Mouse (Mus musculus): ENCODE results near the gene Ttc9. TPM values are rescaled to one million over a fixed set of nuclear protein-coding genes. Genes with fewer than 3 reads are reported as not detected.
A peak's percentile ranks its signal among the peaks of the same experiment; 100 is the strongest.

Ttc9 gene
- polyA plus RNA-seq, 1 experiment from 2014 or later, result 7.1 TPM

DNA sequence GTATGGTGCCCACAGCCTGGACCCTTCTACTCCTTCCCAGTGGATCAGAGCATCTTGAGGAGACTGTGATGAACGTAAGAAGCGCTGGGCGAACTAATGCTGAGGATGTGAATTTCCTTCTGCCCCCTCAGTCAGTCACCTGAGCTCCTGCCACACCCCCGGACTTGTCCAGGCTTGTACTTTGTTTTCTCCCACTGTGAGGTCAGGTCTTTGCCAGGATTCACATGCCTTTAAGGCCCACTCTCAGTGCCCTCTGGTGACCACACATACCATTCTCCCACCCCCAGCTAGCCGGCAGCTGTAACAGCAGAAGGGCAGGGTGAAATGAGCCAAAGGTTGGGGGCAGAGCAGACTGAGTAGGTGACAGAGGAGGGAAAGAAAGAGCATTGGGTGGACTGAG, 32.9 kb downstream of the Ttc9 start:
- peaks cover 60% of the 10 kb centered on the region for H3K36me3 ChIP-seq (ENCODE audit: poor library complexity, severe bottlenecking)
- H3K27me3 ChIP-seq, result no peaks in the 10 kb centered on the region
- 90% methylated on average over 5 of the region's 5 CpGs for WGBS
- H3K4me1 ChIP-seq, result no peaks in the 10 kb centered on the region
- ATAC-seq, result no peak
- H3K4me2 ChIP-seq, result no peak overlapping the region
- H3K4me3 ChIP-seq, result no peak overlapping the region
- H3K27ac ChIP-seq, result no peak overlapping the region
- no peaks in the 10 kb centered on the region for H3K9me3 ChIP-seq (replicated peaks)
- H3K9ac ChIP-seq, result no peak overlapping the region

DNA sequence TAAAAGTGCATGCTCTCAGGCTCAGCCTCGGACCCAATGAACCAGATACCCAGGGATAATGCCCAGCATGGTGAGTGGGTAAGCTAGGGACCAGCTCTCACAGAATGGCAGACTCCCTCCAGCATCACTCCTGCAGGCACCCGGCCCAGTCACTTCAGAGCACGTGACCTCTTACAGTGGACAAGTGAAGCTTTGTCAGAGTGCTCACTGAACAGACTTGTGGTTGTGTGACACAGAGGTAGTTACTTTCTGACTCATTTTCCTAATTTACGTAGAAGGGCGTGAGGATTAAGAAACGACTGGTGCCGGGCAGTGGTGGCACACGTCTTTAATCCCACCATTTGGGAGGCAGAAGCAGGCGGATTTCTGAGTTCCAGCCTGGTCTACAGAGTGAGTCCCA, 37.4 kb downstream of the Ttc9 start:
- WGBS, result 93% methylated on average over 9 of the region's 9 CpGs
- Histone ChIP-seq H3K4me1 (no peaks in the 10 kb centered on the region), H3K4me3 (no peak overlapping the region), H3K27ac (no peak overlapping the region), H3K27me3 (no peaks in the 10 kb centered on the region), H3K9me3 (replicated peaks) (no peaks in the 10 kb centered on the region), H3K9ac (no peak overlapping the region), H3K36me3 (ENCODE audit: poor library complexity, severe bottlenecking) (peaks cover 35% of the 10 kb centered on the region; the same call in 1 of the 2 replicates), H3K4me2 (no peak overlapping the region)
- no peak for ATAC-seq

GRCm38 (mm10) chr12:81675557-81675956, 44.5 kb downstream of the Ttc9 start:
- Histone ChIP-seq H3K4me3 (no peak overlapping the region), H3K36me3 (ENCODE audit: poor library complexity, severe bottlenecking) (no peaks in the 10 kb centered on the region), H3K4me1 (no peaks in the 10 kb centered on the region), H3K27me3 (no peaks in the 10 kb centered on the region), H3K9me3 (replicated peaks) (no peaks in the 10 kb centered on the region), H3K27ac (no peak overlapping the region), H3K4me2 (no peak overlapping the region), H3K9ac (no peak overlapping the region)
- 12% methylated on average over 2 of the region's 2 CpGs for WGBS
- ATAC-seq, result no peak

- 72% methylated on average over 7 of the region's 7 CpGs for WGBS
- no peak overlapping the region for H3K27ac ChIP-seq
Measured at GRCm38 (mm10) chr12:81679807-81680529, 48.9 kb downstream of the Ttc9 start.

GRCm38 (mm10) chr12:81683395-81683794, 52.3 kb downstream of the Ttc9 start:
- Histone ChIP-seq H3K36me3 (ENCODE audit: poor library complexity, severe bottlenecking) (no peaks in the 10 kb centered on the region), H3K9ac (no peak overlapping the region), H3K27me3 (no peaks in the 10 kb centered on the region), H3K9me3 (replicated peaks) (no peaks in the 10 kb centered on the region), H3K4me1 (peaks cover 28% of the 10 kb centered on the region), H3K4me3 (no peak overlapping the region), H3K27ac (no peak overlapping the region), H3K4me2 (no peak overlapping the region)
- ATAC-seq, result no peak
- 80% methylated on average over 11 of the region's 11 CpGs for WGBS

More at GRCm38 (mm10) chr12:81679807-81680529, 48.9 kb downstream of the Ttc9 start:
- Histone ChIP-seq H3K4me3 (no peak overlapping the region), H3K9ac (no peak overlapping the region), H3K36me3 (ENCODE audit: poor library complexity, severe bottlenecking) (no peaks in the 10 kb centered on the region), H3K9me3 (replicated peaks) (no peaks in the 10 kb centered on the region), H3K4me2 (no peak overlapping the region), H3K27me3 (no peaks in the 10 kb centered on the region), H3K4me1 (peaks cover 5% of the 10 kb centered on the region; the same call in 1 of the 2 replicates)
- ATAC-seq, result no peak

- Histone ChIP-seq H3K4me3 (no peak overlapping the region), H3K9me3 (replicated peaks) (no peaks in the 10 kb centered on the region), H3K27me3 (no peaks in the 10 kb centered on the region), H3K4me1 (peaks cover 28% of the 10 kb centered on the region), H3K4me2 (no peak overlapping the region), H3K36me3 (ENCODE audit: poor library complexity, severe bottlenecking) (no peaks in the 10 kb centered on the region), H3K9ac (no peak overlapping the region), H3K27ac (no peak overlapping the region)
- ATAC-seq, result no peak
- WGBS, result 81% methylated on average over 6 of the region's 6 CpGs
Measured at GRCm38 (mm10) chr12:81684096-81684495, 53.0 kb downstream of the Ttc9 start.

DNA sequence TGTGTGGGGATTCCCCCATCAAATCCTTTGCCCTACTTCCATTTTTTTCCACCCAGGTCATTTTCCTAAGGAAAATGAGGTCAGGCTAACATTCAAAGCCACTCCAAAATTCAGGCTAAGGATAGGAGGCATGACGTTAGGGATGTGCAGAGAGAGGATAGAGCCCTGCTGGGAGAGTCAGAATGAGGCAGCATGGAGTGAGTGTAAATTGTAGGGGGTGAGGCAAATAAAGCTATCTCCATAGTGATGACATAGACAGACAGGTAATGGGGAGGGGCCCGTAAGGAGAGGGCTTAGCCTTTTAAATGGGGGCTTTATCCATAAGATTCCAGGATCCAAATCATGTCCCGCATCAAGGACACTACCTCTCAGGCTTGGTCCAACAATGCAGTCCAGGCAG, 54.9 kb downstream of the Ttc9 start:
- H3K9me3 ChIP-seq (replicated peaks), result no peaks in the 10 kb centered on the region
- peak; percentile 40 for ATAC-seq
- H3K27me3 ChIP-seq, result no peaks in the 10 kb centered on the region
- WGBS, result 15% methylated on average over 3 of the region's 3 CpGs
- H3K4me2 ChIP-seq, result peak overlapping the region; percentile 32
- H3K9ac ChIP-seq, result 0 out of 2 replicates have a peak overlapping the region, but pooled peaks have one; percentile 34
- peak overlapping the region; percentile 38 for H3K27ac ChIP-seq
- H3K4me3 ChIP-seq, result no peak overlapping the region
- peaks cover 28% of the 10 kb centered on the region for H3K4me1 ChIP-seq
- no peaks in the 10 kb centered on the region for H3K36me3 ChIP-seq (ENCODE audit: poor library complexity, severe bottlenecking)

DNA sequence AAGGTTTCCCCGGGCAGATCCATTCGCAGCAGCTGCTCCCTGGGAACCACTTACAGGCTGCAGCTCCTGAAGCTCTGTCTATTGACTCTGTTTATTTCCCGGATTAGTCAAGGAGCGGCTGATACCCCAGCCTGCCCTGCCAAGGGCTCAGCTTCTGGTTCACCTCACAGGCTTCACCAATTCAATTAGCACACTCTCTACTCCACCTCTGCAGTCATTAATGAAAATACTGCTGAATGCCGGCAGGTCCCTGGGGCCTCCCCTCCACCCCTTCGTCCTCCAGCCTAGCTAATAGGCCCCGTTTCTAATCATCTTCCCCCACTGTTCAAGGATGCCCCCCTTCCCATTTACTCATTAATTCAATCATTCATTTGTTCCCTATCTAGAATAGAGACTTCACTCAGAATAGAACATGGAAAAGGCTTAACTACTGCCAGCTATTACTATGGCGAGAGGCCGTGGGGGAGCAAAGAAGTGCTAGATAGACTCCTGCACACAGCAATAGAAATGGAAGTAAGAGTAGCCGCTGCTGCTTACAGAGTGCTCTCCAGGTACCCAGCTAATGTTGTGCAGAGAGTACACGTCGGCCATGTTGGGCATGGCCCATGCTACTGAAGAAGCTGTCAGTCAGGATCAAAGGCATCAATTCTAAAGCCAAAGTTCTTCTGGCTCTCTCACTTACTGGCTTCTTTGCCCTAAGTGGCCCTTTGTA, 55.5 kb downstream of the Ttc9 start:
- ATAC-seq, result peak; percentile 84
- H3K4me3 ChIP-seq, result no peak overlapping the region
- H3K27ac ChIP-seq, result peak overlapping the region; percentile 38
- peaks cover 28% of the 10 kb centered on the region for H3K4me1 ChIP-seq
- 0 out of 2 replicates have a peak overlapping the region, but pooled peaks have one; percentile 34 for H3K9ac ChIP-seq
- H3K4me2 ChIP-seq, result peak overlapping the region; percentile 32
- 5% methylated on average over 12 of the region's 12 CpGs for WGBS
- no peaks in the 10 kb centered on the region for H3K27me3 ChIP-seq
- H3K9me3 ChIP-seq (replicated peaks), result no peaks in the 10 kb centered on the region
- H3K36me3 ChIP-seq (ENCODE audit: poor library complexity, severe bottlenecking), result no peaks in the 10 kb centered on the region

DNA sequence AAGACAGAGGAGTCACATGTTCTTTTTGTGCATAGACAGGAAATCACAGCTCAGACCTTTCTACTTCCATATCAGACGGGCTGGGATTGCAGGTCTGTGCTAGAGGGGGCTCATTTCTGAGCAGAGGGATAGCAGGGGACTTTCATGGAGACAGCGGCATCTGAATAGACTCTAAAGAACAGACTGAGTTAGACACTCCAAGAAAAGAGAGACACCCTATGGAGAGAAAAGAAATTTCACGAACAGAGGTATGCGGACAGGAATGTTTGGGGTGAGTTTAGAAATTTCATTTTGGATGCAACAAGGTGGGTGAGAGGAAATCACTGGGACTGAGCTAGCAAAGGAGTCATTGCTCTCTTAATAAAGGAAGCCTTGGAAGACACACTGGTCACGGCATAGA, 56.8 kb downstream of the Ttc9 start:
- no peak overlapping the region for H3K4me2 ChIP-seq
- no peak for ATAC-seq
- H3K36me3 ChIP-seq (ENCODE audit: poor library complexity, severe bottlenecking), result no peaks in the 10 kb centered on the region
- H3K27me3 ChIP-seq, result no peaks in the 10 kb centered on the region
- no peak overlapping the region for H3K27ac ChIP-seq
- H3K4me3 ChIP-seq, result no peak overlapping the region
- no peaks in the 10 kb centered on the region for H3K9me3 ChIP-seq (replicated peaks)
- 81% methylated on average over 5 of the region's 5 CpGs for WGBS
- peaks cover 28% of the 10 kb centered on the region for H3K4me1 ChIP-seq
- H3K9ac ChIP-seq, result no peak overlapping the region

GRCm38 (mm10) chr12:81688537-81688936, 57.5 kb downstream of the Ttc9 start:
- Histone ChIP-seq H3K27me3 (no peaks in the 10 kb centered on the region), H3K36me3 (ENCODE audit: poor library complexity, severe bottlenecking) (no peaks in the 10 kb centered on the region), H3K4me2 (no peak overlapping the region), H3K4me1 (peaks cover 28% of the 10 kb centered on the region), H3K9me3 (replicated peaks) (no peaks in the 10 kb centered on the region), H3K27ac (no peak overlapping the region), H3K9ac (no peak overlapping the region), H3K4me3 (no peak overlapping the region)
- 87% methylated on average over 4 of the region's 4 CpGs for WGBS
- no peak for ATAC-seq

- Histone ChIP-seq H3K4me3 (no peak overlapping the region), H3K27me3 (no peaks in the 10 kb centered on the region), H3K4me1 (peaks cover 27% of the 10 kb centered on the region), H3K9ac (no peak overlapping the region), H3K36me3 (ENCODE audit: poor library complexity, severe bottlenecking) (no peaks in the 10 kb centered on the region), H3K27ac (no peak overlapping the region), H3K4me2 (no peak overlapping the region), H3K9me3 (replicated peaks) (no peaks in the 10 kb centered on the region)
- ATAC-seq, result no peak
- 24% methylated on average over 4 of the region's 4 CpGs for WGBS
Measured at GRCm38 (mm10) chr12:81689505-81690056, 58.5 kb downstream of the Ttc9 start.

DNA sequence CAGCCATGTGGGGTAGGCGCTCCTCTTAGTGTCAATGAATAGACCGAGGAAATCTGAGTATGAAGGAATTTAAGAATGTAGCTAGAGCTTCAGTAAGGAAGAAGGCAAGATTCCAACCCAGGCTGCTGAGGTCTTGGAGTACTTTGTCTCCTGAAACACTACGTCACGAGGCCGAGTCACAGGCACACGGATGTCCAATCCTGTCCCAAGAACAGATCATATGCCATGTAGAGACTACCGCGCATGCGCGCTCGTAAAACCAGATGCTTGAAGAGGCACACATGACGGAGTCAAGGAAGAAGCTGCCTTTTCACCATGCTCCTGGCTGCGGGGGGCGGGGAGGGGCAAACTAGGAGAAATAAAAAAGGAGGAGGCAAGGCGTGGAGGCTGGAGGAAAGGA, 59.1 kb downstream of the Ttc9 start:
- no peak overlapping the region for H3K4me3 ChIP-seq
- no peaks in the 10 kb centered on the region for H3K27me3 ChIP-seq
- no peak overlapping the region for H3K4me2 ChIP-seq
- no peaks in the 10 kb centered on the region for H3K9me3 ChIP-seq (replicated peaks)
- WGBS, result 90% methylated on average over 15 of the region's 15 CpGs
- no peak for ATAC-seq
- H3K36me3 ChIP-seq (ENCODE audit: poor library complexity, severe bottlenecking), result no peaks in the 10 kb centered on the region
- H3K27ac ChIP-seq, result no peak overlapping the region
- H3K9ac ChIP-seq, result no peak overlapping the region
- peaks cover 22% of the 10 kb centered on the region for H3K4me1 ChIP-seq
